Mouse (Mus musculus): ENCODE measurements around the gene Rpl7l1. TPM values are rescaled to one million over a fixed set of nuclear protein-coding genes. Genes with fewer than 3 reads are reported as not detected.

Rpl7l1 gene
- polyA plus RNA-seq, 1 experiment from 2014 or later = 78.4 TPM

GRCm38 (mm10) chr17:46812442-46812841 is 30.0 kb upstream of the Rpl7l1 start:
- no peak overlapping the region for H3K9ac ChIP-seq (ENCODE audit: low read depth, low read length)
- no peaks in the 10 kb centered on the region for H3K9me3 ChIP-seq (replicated peaks; ENCODE audit: control insufficient read depth, low read length, poor library complexity, severe bottlenecking)
- peaks cover 34% of the 10 kb centered on the region for H3K36me3 ChIP-seq (ENCODE audit: control insufficient read depth, insufficient read depth, low read length)
- H3K27me3 ChIP-seq (ENCODE audit: control insufficient read depth, insufficient read depth, low read depth, low read length) = no peaks in the 10 kb centered on the region
- no peak overlapping the region for H3K4me3 ChIP-seq (ENCODE audit: low read depth, low read length)
- H3K4me2 ChIP-seq (ENCODE audit: low read length) = no peak overlapping the region
- no peak overlapping the region for H3K27ac ChIP-seq (ENCODE audit: low read length)
- no peaks in the 10 kb centered on the region for H3K4me1 ChIP-seq (ENCODE audit: control insufficient read depth, insufficient read depth, low read length)
- no peak for ATAC-seq
- 96% methylated on average over 1 of the region's 1 CpGs for WGBS

DNA sequence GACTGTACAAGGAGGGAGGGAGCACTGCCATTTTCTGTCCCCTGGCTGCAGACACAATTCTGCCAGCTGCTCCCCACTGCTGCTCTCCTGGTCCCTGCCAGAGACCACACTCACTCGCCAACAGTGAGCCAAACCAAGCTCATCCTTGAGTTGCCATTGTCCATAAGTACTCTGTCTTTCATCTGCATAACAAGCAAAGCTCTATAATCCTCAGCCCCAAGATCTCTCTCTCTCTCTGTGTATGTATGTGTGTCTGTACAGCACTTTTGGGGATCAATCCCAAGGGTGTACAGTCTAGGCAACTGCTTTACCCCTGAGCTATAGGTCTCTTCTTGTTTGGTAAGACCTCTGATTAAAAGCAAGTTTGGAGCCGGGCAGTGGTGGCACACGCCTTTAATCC is 28.2 kb upstream of the Rpl7l1 start:
- no peak overlapping the region for H3K27ac ChIP-seq (ENCODE audit: low read length)
- WGBS = 82% methylated on average over 3 of the region's 3 CpGs
- no peaks in the 10 kb centered on the region for H3K9me3 ChIP-seq (replicated peaks; ENCODE audit: control insufficient read depth, low read length, poor library complexity, severe bottlenecking)
- H3K4me3 ChIP-seq (ENCODE audit: low read depth, low read length) = no peak overlapping the region
- H3K4me1 ChIP-seq (ENCODE audit: control insufficient read depth, insufficient read depth, low read length) = no peaks in the 10 kb centered on the region
- no peak overlapping the region for H3K9ac ChIP-seq (ENCODE audit: low read depth, low read length)
- ATAC-seq = no peak
- H3K27me3 ChIP-seq (ENCODE audit: control insufficient read depth, insufficient read depth, low read depth, low read length) = no peaks in the 10 kb centered on the region
- no peak overlapping the region for H3K4me2 ChIP-seq (ENCODE audit: low read length)
- peaks cover 44% of the 10 kb centered on the region for H3K36me3 ChIP-seq (ENCODE audit: control insufficient read depth, insufficient read depth, low read length)

- Histone ChIP-seq H3K9ac (ENCODE audit: low read depth, low read length) (no peak overlapping the region), H3K4me1 (ENCODE audit: control insufficient read depth, insufficient read depth, low read length) (no peaks in the 10 kb centered on the region), H3K36me3 (ENCODE audit: control insufficient read depth, insufficient read depth, low read length) (peaks cover 46% of the 10 kb centered on the region), H3K4me3 (ENCODE audit: low read depth, low read length) (no peak overlapping the region), H3K9me3 (replicated peaks; ENCODE audit: control insufficient read depth, low read length, poor library complexity, severe bottlenecking) (no peaks in the 10 kb centered on the region), H3K27ac (ENCODE audit: low read length) (no peak overlapping the region), H3K27me3 (ENCODE audit: control insufficient read depth, insufficient read depth, low read depth, low read length) (no peaks in the 10 kb centered on the region), H3K4me2 (ENCODE audit: low read length) (no peak overlapping the region)
- 89% methylated on average over 6 of the region's 6 CpGs for WGBS
- no peak for ATAC-seq
Observed at GRCm38 (mm10) chr17:46809131-46809830, 26.8 kb upstream of the Rpl7l1 start.

GRCm38 (mm10) chr17:46808376-46808775 is 25.9 kb upstream of the Rpl7l1 start:
- Histone ChIP-seq H3K4me3 (ENCODE audit: low read depth, low read length) (no peak overlapping the region), H3K9me3 (replicated peaks; ENCODE audit: control insufficient read depth, low read length, poor library complexity, severe bottlenecking) (no peaks in the 10 kb centered on the region), H3K27me3 (ENCODE audit: control insufficient read depth, insufficient read depth, low read depth, low read length) (no peaks in the 10 kb centered on the region), H3K27ac (ENCODE audit: low read length) (no peak overlapping the region), H3K4me1 (ENCODE audit: control insufficient read depth, insufficient read depth, low read length) (no peaks in the 10 kb centered on the region), H3K9ac (ENCODE audit: low read depth, low read length) (no peak overlapping the region), H3K4me2 (ENCODE audit: low read length) (no peak overlapping the region), H3K36me3 (ENCODE audit: control insufficient read depth, insufficient read depth, low read length) (peaks cover 41% of the 10 kb centered on the region)
- ATAC-seq = no peak
- 93% methylated on average over 10 of the region's 10 CpGs for WGBS

DNA sequence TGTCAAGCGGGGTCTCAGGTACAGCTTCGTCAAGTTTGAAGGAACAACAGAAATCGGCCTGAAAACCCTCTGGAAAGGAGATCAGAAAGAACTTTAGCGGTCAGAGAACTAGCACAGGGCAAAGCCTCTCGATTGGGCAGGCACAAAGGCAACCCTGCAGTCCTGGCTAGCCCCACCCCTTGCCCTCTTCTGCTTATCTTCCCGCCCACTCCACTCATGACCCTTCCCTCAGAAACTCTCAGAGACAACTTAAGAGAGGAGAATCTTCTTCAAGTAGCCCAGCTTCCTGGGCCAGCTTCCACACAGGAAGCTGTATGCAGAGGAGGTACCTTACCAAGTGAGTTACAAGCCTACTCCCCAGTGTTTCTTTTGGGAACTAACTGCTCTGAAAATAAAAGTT is 19.3 kb upstream of the Rpl7l1 start:
- 89% methylated on average over 6 of the region's 6 CpGs for WGBS
- no peak for ATAC-seq
- H3K27me3 ChIP-seq (ENCODE audit: control insufficient read depth, insufficient read depth, low read depth, low read length) = no peaks in the 10 kb centered on the region
- no peaks in the 10 kb centered on the region for H3K9me3 ChIP-seq (replicated peaks; ENCODE audit: control insufficient read depth, low read length, poor library complexity, severe bottlenecking)
- H3K4me3 ChIP-seq (ENCODE audit: low read depth, low read length) = no peak overlapping the region
- no peak overlapping the region for H3K27ac ChIP-seq (ENCODE audit: low read length)
- peaks cover 26% of the 10 kb centered on the region for H3K36me3 ChIP-seq (ENCODE audit: control insufficient read depth, insufficient read depth, low read length)
- H3K4me1 ChIP-seq (ENCODE audit: control insufficient read depth, insufficient read depth, low read length) = no peaks in the 10 kb centered on the region
- no peak overlapping the region for H3K4me2 ChIP-seq (ENCODE audit: low read length)
- no peak overlapping the region for H3K9ac ChIP-seq (ENCODE audit: low read depth, low read length)

DNA sequence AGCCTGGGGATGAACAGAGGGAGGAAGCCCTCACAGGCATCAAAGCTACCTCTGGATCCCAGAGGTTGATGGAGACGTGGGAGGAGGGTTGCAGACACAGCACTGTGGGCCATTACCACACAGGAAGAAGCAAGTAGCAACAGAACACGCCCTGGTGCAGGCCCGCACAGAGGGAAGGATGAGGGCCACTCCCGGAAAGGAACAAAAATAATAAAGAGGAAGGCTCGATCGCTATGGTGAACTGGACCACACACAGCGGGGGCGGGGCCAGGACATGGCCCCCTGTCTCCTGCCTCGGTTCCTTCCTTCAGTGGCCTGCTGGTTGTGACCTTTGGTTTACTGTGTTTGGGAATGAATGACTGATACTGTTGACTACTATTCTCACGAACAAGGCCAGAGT is 17.2 kb upstream of the Rpl7l1 start:
- peaks cover 18% of the 10 kb centered on the region for H3K36me3 ChIP-seq (ENCODE audit: control insufficient read depth, insufficient read depth, low read length)

DNA sequence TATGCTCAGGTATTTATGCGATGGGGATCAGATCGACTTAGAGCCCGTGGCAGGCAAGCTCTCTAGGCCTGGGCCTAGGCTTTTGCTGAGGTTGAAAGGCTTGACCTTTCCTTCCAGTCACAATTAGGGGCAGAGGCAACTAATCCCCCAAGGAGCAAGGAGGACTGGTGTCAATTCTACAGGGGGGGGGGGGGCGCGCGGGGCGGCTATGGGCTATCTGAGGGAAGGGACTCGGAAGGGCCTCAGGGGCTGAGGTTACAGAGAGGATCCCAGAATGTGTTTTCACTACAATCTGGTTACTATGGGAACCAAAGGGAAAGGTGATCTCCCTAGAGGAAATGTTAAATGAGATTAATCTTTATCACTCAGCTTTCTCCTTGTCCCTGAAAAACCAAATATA is 14.9 kb upstream of the Rpl7l1 start:
- Histone ChIP-seq H3K36me3 (ENCODE audit: control insufficient read depth, insufficient read depth, low read length) (peaks cover 18% of the 10 kb centered on the region), H3K4me3 (ENCODE audit: low read depth, low read length) (no peak overlapping the region), H3K27me3 (ENCODE audit: control insufficient read depth, insufficient read depth, low read depth, low read length) (no peaks in the 10 kb centered on the region), H3K4me1 (ENCODE audit: control insufficient read depth, insufficient read depth, low read length) (no peaks in the 10 kb centered on the region), H3K9me3 (replicated peaks; ENCODE audit: control insufficient read depth, low read length, poor library complexity, severe bottlenecking) (no peaks in the 10 kb centered on the region), H3K9ac (ENCODE audit: low read depth, low read length) (no peak overlapping the region), H3K4me2 (ENCODE audit: low read length) (no peak overlapping the region), H3K27ac (ENCODE audit: low read length) (no peak overlapping the region)
- no peak for ATAC-seq
- WGBS = 29% methylated on average over 4 of the region's 8 CpGs

More for the DNA sequence above, 17.2 kb upstream of the Rpl7l1 start:
- no peak overlapping the region for H3K27ac ChIP-seq (ENCODE audit: low read length)
- ATAC-seq = no peak
- H3K27me3 ChIP-seq (ENCODE audit: control insufficient read depth, insufficient read depth, low read depth, low read length) = no peaks in the 10 kb centered on the region
- 72% methylated on average over 10 of the region's 10 CpGs for WGBS
- H3K4me2 ChIP-seq (ENCODE audit: low read length) = no peak overlapping the region
- no peaks in the 10 kb centered on the region for H3K4me1 ChIP-seq (ENCODE audit: control insufficient read depth, insufficient read depth, low read length)
- no peak overlapping the region for H3K4me3 ChIP-seq (ENCODE audit: low read depth, low read length)
- H3K9me3 ChIP-seq (replicated peaks; ENCODE audit: control insufficient read depth, low read length, poor library complexity, severe bottlenecking) = no peaks in the 10 kb centered on the region
- H3K9ac ChIP-seq (ENCODE audit: low read depth, low read length) = no peak overlapping the region

- H3K4me3 ChIP-seq (ENCODE audit: low read depth, low read length) = no peak overlapping the region
- H3K27me3 ChIP-seq (ENCODE audit: control insufficient read depth, insufficient read depth, low read depth, low read length) = no peaks in the 10 kb centered on the region
- 89% methylated on average over 4 of the region's 4 CpGs for WGBS
- H3K4me2 ChIP-seq (ENCODE audit: low read length) = no peak overlapping the region
- ATAC-seq = no peak
- H3K9ac ChIP-seq (ENCODE audit: low read depth, low read length) = no peak overlapping the region
- 0 out of 2 replicates have a peak, but pooled peaks cover 3% of the 10 kb centered on the region for H3K9me3 ChIP-seq (replicated peaks; ENCODE audit: control insufficient read depth, low read length, poor library complexity, severe bottlenecking)
- no peaks in the 10 kb centered on the region for H3K4me1 ChIP-seq (ENCODE audit: control insufficient read depth, insufficient read depth, low read length)
- peaks cover 18% of the 10 kb centered on the region for H3K36me3 ChIP-seq (ENCODE audit: control insufficient read depth, insufficient read depth, low read length)
- H3K27ac ChIP-seq (ENCODE audit: low read length) = no peak overlapping the region
Observed at GRCm38 (mm10) chr17:46796743-46797142, 14.3 kb upstream of the Rpl7l1 start.

DNA sequence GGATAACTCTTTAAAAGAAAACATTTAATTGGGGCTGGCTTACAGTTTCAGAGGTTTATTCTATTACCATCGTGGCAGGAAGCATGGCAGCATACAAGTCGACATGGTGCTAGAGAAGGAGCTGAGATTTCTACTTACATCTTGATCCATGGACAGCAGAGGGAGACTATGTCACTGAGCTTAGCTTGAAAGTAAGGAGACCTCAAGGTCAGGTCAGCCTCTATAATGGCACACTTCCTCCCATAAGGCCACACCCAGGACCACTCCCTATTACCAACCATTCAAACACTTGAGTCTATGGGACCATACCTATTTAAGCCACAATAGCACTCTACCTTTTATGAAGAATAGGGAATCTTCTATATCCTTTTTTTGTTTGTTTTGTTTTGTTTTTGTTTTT is 10.5 kb upstream of the Rpl7l1 start:
- Histone ChIP-seq H3K9me3 (replicated peaks; ENCODE audit: control insufficient read depth, low read length, poor library complexity, severe bottlenecking) (0 out of 2 replicates have a peak, but pooled peaks cover 3% of the 10 kb centered on the region), H3K9ac (ENCODE audit: low read depth, low read length) (no peak overlapping the region), H3K4me1 (ENCODE audit: control insufficient read depth, insufficient read depth, low read length) (no peaks in the 10 kb centered on the region), H3K27me3 (ENCODE audit: control insufficient read depth, insufficient read depth, low read depth, low read length) (no peaks in the 10 kb centered on the region), H3K27ac (ENCODE audit: low read length) (no peak overlapping the region), H3K4me3 (ENCODE audit: low read depth, low read length) (no peak overlapping the region), H3K4me2 (ENCODE audit: low read length) (no peak overlapping the region), H3K36me3 (ENCODE audit: control insufficient read depth, insufficient read depth, low read length) (no peaks in the 10 kb centered on the region)
- 90% methylated on average over 2 of the region's 2 CpGs for WGBS
- ATAC-seq = no peak
